Mouse (Mus musculus): ENCODE data around the gene Klhl32. TPM values are rescaled to one million over a fixed set of nuclear protein-coding genes. Genes with fewer than 3 reads are reported as not detected.

The Klhl32 gene
- polyA plus RNA-seq, 1 experiment: 0.07 TPM

GRCm38 (mm10) chr4:24808316-24808715, 42.6 kb downstream of the Klhl32 start:
- Histone ChIP-seq H3K4me2 (ENCODE audit: low read depth) (no peak overlapping the region), H3K79me2 (ENCODE audit: control insufficient read depth, insufficient read depth) (no peaks in the 10 kb centered on the region), H3K4me3 (no peak overlapping the region), H3K27me3 (ENCODE audit: control insufficient read depth, insufficient read depth, insufficient read length) (no peaks in the 10 kb centered on the region), H3K36me3 (ENCODE audit: control insufficient read depth, insufficient read depth) (no peaks in the 10 kb centered on the region), H3ac (ENCODE audit: control insufficient read depth, insufficient read length) (no peak overlapping the region)
- TF ChIP-seq POLR2A (IDR thresholded peaks at IDR 0.05; ENCODE audit: insufficient read length, low read depth): no peak
- TF ChIP-seq E2F4 (IDR thresholded peaks at IDR 0.05; ENCODE audit: insufficient read depth): no peak
- no peak for TF ChIP-seq TCF12 (IDR thresholded peaks at IDR 0.05; ENCODE audit: insufficient read depth, poor library complexity, severe bottlenecking)
- TF ChIP-seq SRF (IDR thresholded peaks at IDR 0.05; ENCODE audit: control insufficient read depth, insufficient read length, low read depth): no peak
- TF ChIP-seq USF1 (IDR thresholded peaks at IDR 0.05; ENCODE audit: low read depth): no peak
- TF ChIP-seq MYOD1 (IDR thresholded peaks at IDR 0.05; ENCODE audit: control insufficient read depth in 1 of 3, insufficient read length in 2 of 3, low read depth in 2 of 3): no peak
- no peak for TF ChIP-seq MAX (IDR thresholded peaks at IDR 0.05; ENCODE audit: low read depth)
- no peak for TF ChIP-seq POLR2AphosphoS2 (IDR thresholded peaks at IDR 0.05; ENCODE audit: insufficient read length, low read depth)
- TF ChIP-seq MYOG (IDR thresholded peaks at IDR 0.05; ENCODE audit: control insufficient read depth in 1 of 3, insufficient read depth in 1 of 3, insufficient read length in 2 of 3, low read depth in 2 of 3): no peak
- TF ChIP-seq TCF3 (IDR thresholded peaks at IDR 0.05; ENCODE audit: insufficient read length, low read depth): no peak
- TF ChIP-seq REST (IDR thresholded peaks at IDR 0.05; ENCODE audit: insufficient read depth, insufficient read length): no peak
- TF ChIP-seq CEBPB (IDR thresholded peaks at IDR 0.05; ENCODE audit: insufficient read depth, poor library complexity, severe bottlenecking): no peak

GRCm38 (mm10) chr4:24801881-24802280, 49.0 kb downstream of the Klhl32 start:
- Histone ChIP-seq H3K36me3 (ENCODE audit: control insufficient read depth, insufficient read depth) (no peaks in the 10 kb centered on the region), H3K4me2 (ENCODE audit: low read depth) (no peak overlapping the region), H3ac (ENCODE audit: control insufficient read depth, insufficient read length) (no peak overlapping the region), H3K4me3 (no peak overlapping the region), H3K79me2 (ENCODE audit: control insufficient read depth, insufficient read depth) (no peaks in the 10 kb centered on the region), H3K27me3 (ENCODE audit: control insufficient read depth, insufficient read depth, insufficient read length) (no peaks in the 10 kb centered on the region)
- TF ChIP-seq USF1 (IDR thresholded peaks at IDR 0.05; ENCODE audit: low read depth) (no peak), POLR2A (IDR thresholded peaks at IDR 0.05; ENCODE audit: insufficient read length, low read depth) (no peak), POLR2AphosphoS2 (IDR thresholded peaks at IDR 0.05; ENCODE audit: insufficient read length, low read depth) (no peak), TCF12 (IDR thresholded peaks at IDR 0.05; ENCODE audit: insufficient read depth, poor library complexity, severe bottlenecking) (no peak), E2F4 (IDR thresholded peaks at IDR 0.05; ENCODE audit: insufficient read depth) (no peak), REST (IDR thresholded peaks at IDR 0.05; ENCODE audit: insufficient read depth, insufficient read length) (no peak), MYOD1 (IDR thresholded peaks at IDR 0.05; ENCODE audit: control insufficient read depth in 1 of 3, insufficient read length in 2 of 3, low read depth in 2 of 3) (no peak), CEBPB (IDR thresholded peaks at IDR 0.05; ENCODE audit: insufficient read depth, poor library complexity, severe bottlenecking) (no peak), MYOG (IDR thresholded peaks at IDR 0.05; ENCODE audit: control insufficient read depth in 1 of 3, insufficient read depth in 1 of 3, insufficient read length in 2 of 3, low read depth in 2 of 3) (no peak), SRF (IDR thresholded peaks at IDR 0.05; ENCODE audit: control insufficient read depth, insufficient read length, low read depth) (no peak)

GRCm38 (mm10) chr4:24801343-24801742, 49.6 kb downstream of the Klhl32 start:
- Histone ChIP-seq H3ac (ENCODE audit: control insufficient read depth, insufficient read length) (no peak overlapping the region), H3K27me3 (ENCODE audit: control insufficient read depth, insufficient read depth, insufficient read length) (no peaks in the 10 kb centered on the region), H3K79me2 (ENCODE audit: control insufficient read depth, insufficient read depth) (no peaks in the 10 kb centered on the region), H3K36me3 (ENCODE audit: control insufficient read depth, insufficient read depth) (no peaks in the 10 kb centered on the region), H3K4me3 (no peak overlapping the region), H3K4me2 (ENCODE audit: low read depth) (no peak overlapping the region)
- no peak for TF ChIP-seq TCF12 (IDR thresholded peaks at IDR 0.05; ENCODE audit: insufficient read depth, poor library complexity, severe bottlenecking)
- TF ChIP-seq MYOG (IDR thresholded peaks at IDR 0.05; ENCODE audit: control insufficient read depth in 1 of 3, insufficient read depth in 1 of 3, insufficient read length in 2 of 3, low read depth in 2 of 3): no peak
- TF ChIP-seq TCF3 (IDR thresholded peaks at IDR 0.05; ENCODE audit: insufficient read length, low read depth): no peak
- no peak for TF ChIP-seq POLR2A (IDR thresholded peaks at IDR 0.05; ENCODE audit: insufficient read length, low read depth)
- no peak for TF ChIP-seq MYOD1 (IDR thresholded peaks at IDR 0.05; ENCODE audit: control insufficient read depth in 1 of 3, insufficient read length in 2 of 3, low read depth in 2 of 3)
- no peak for TF ChIP-seq SRF (IDR thresholded peaks at IDR 0.05; ENCODE audit: control insufficient read depth, insufficient read length, low read depth)
- TF ChIP-seq USF1 (IDR thresholded peaks at IDR 0.05; ENCODE audit: low read depth): no peak
- no peak for TF ChIP-seq REST (IDR thresholded peaks at IDR 0.05; ENCODE audit: insufficient read depth, insufficient read length)
- no peak for TF ChIP-seq CEBPB (IDR thresholded peaks at IDR 0.05; ENCODE audit: insufficient read depth, poor library complexity, severe bottlenecking)

GRCm38 (mm10) chr4:24800345-24800936, 50.5 kb downstream of the Klhl32 start:
- H3K4me2 ChIP-seq (ENCODE audit: low read depth): no peak overlapping the region
- H3K79me2 ChIP-seq (ENCODE audit: control insufficient read depth, insufficient read depth): no peaks in the 10 kb centered on the region
- H3ac ChIP-seq (ENCODE audit: control insufficient read depth, insufficient read length): no peak overlapping the region
- no peaks in the 10 kb centered on the region for H3K36me3 ChIP-seq (ENCODE audit: control insufficient read depth, insufficient read depth)
- H3K27me3 ChIP-seq (ENCODE audit: control insufficient read depth, insufficient read depth, insufficient read length): no peaks in the 10 kb centered on the region
- no peak for TF ChIP-seq MYOG (IDR thresholded peaks at IDR 0.05; ENCODE audit: control insufficient read depth in 1 of 3, insufficient read depth in 1 of 3, insufficient read length in 2 of 3, low read depth in 2 of 3)
- no peak for TF ChIP-seq MAX (IDR thresholded peaks at IDR 0.05; ENCODE audit: low read depth)
- TF ChIP-seq USF1 (IDR thresholded peaks at IDR 0.05; ENCODE audit: low read depth): no peak
- no peak for TF ChIP-seq MYOD1 (IDR thresholded peaks at IDR 0.05; ENCODE audit: control insufficient read depth in 1 of 3, insufficient read length in 2 of 3, low read depth in 2 of 3)
- TF ChIP-seq POLR2AphosphoS2 (IDR thresholded peaks at IDR 0.05; ENCODE audit: insufficient read length, low read depth): no peak
- TF ChIP-seq REST (IDR thresholded peaks at IDR 0.05; ENCODE audit: insufficient read depth, insufficient read length): no peak
- TF ChIP-seq TCF12 (IDR thresholded peaks at IDR 0.05; ENCODE audit: insufficient read depth, poor library complexity, severe bottlenecking): no peak
- TF ChIP-seq TCF3 (IDR thresholded peaks at IDR 0.05; ENCODE audit: insufficient read length, low read depth): no peak
- TF ChIP-seq CEBPB (IDR thresholded peaks at IDR 0.05; ENCODE audit: insufficient read depth, poor library complexity, severe bottlenecking): no peak
- H3K4me3 ChIP-seq: no peak overlapping the region

Data from myocyte (in vitro differentiated cells).